Mouse (Mus musculus) cerebellum, adult 2 months (tissue): ENCODE results near the gene Rimbp2. TPM values are rescaled to one million over a fixed set of nuclear protein-coding genes. Genes with fewer than 3 reads are reported as not detected.
"Not testable (repeated sequence)": the region's sequence is repeated elsewhere in the genome, so short reads cannot be mapped to it uniquely, and the experiment has no call there.

Experiments
- DNase-seq, 2 experiments: peaks; one replicate each; pipeline ENCODE4 v3.0.0; 2021
- H3K27ac ChIP-seq: fragments of 200-500 bp; 2 replicates; pipeline ENCODE4 v1.5.1; 2012; ENCODE audit warnings: low read length, control low read depth, inconsistent platforms; ENCODE audit not compliant: insufficient read depth
- H3K27me3 ChIP-seq: fragments of 200-500 bp; 2 replicates; pipeline ENCODE4 v1.6.1; 2012; ENCODE audit warnings: inconsistent platforms, mild to moderate bottlenecking, low read length, moderate library complexity; ENCODE audit not compliant: control insufficient read depth, insufficient read depth
- H3K4me1 ChIP-seq: fragments of 200-500 bp; 2 replicates; pipeline ENCODE4 v1.6.1; 2011; ENCODE audit warnings: low read length; ENCODE audit not compliant: control insufficient read depth, insufficient read depth
- H3K4me3 ChIP-seq: fragments of 200-500 bp; replicated peaks from 2 replicates; pipeline ENCODE3; 2011; ENCODE audit warnings: mild to moderate bottlenecking, low read depth, low read length, control low read depth; ENCODE audit not compliant: insufficient read depth
- CTCF ChIP-seq: fragments of 200-500 bp; IDR thresholded peaks from 2 replicates; pipeline ENCODE4 v1.5.1; 2011; ENCODE audit warnings: low read depth, mild to moderate bottlenecking, control low read depth, low read length, moderate library complexity, borderline replicate concordance; ENCODE audit not compliant: insufficient read depth
- POLR2A ChIP-seq: fragments of 200-500 bp; IDR thresholded peaks from 2 replicates; pipeline ENCODE4 v1.6.1; 2011; ENCODE audit warnings: low read length, control low read depth, borderline replicate concordance; ENCODE audit not compliant: insufficient read depth
- WGBS: fragments of 180-500 bp; shearing (Covaris S2); methylation state at CpG from one replicate; pipeline ENCODE4 v1.1.7; 2018; 5-methylcytosine and 5-hydroxymethylcytosine counted together
- polyA plus RNA-seq: library from polyadenylated mRNA; depleted of rRNA; stranded (reverse); fragments of >200 nt; gene quantifications from 2 replicates; pipeline ENCODE4 v1.2.3, GENCODE M21; 2012

Gene Rimbp2
- polyA plus RNA-seq, 1 experiment, result 16.1 TPM

- Histone ChIP-seq H3K27ac (no peak overlapping the region), H3K4me3 (no peak overlapping the region), H3K4me1 (no peaks in the 10 kb centered on the region), H3K27me3 (peaks cover 1% of the 10 kb centered on the region; the same call in 1 of the 2 replicates)
- whole genome bisulfite sequencing, result 99% methylated on average over 7 of the region's 7 CpGs
- TF ChIP-seq POLR2A, result no peak
- no peak for TF ChIP-seq CTCF
- DNase-seq, result no peak
Observed at GRCm38 (mm10) chr5:128978957-128979356, 25.7 kb upstream of the Rimbp2 start.

GRCm38 (mm10) chr5:128977466-128977865, 24.2 kb upstream of the Rimbp2 start:
- H3K4me3 ChIP-seq, H3K4me1 ChIP-seq, DNase-seq, H3K27ac ChIP-seq, H3K27me3 ChIP-seq: not testable (repeated sequence)
- 88% methylated on average over 1 of the region's 1 CpGs for WGBS

- H3K4me1 ChIP-seq, result no peaks in the 10 kb centered on the region; the same call in 1 of the 2 replicates
Observed at GRCm38 (mm10) chr5:128976266-128976665, 23.0 kb upstream of the Rimbp2 start.

GRCm38 (mm10) chr5:128971298-128971697, 18.0 kb upstream of the Rimbp2 start:
- Histone ChIP-seq H3K4me1 (no peaks in the 10 kb centered on the region; the same call in 1 of the 2 replicates), H3K27ac (no peak overlapping the region), H3K27me3 (no peaks in the 10 kb centered on the region; the same call in 1 of the 2 replicates), H3K4me3 (no peak overlapping the region)
- WGBS, result 10% methylated on average over 14 of the region's 14 CpGs
- TF ChIP-seq CTCF, result peak; percentile 59; the same call in 1 of the 2 replicates
- no peak for TF ChIP-seq POLR2A
- peak; percentile 35 to 62 for DNase-seq

More at GRCm38 (mm10) chr5:128976266-128976665, 23.0 kb upstream of the Rimbp2 start:
- Histone ChIP-seq H3K4me3 (no peak overlapping the region), H3K27me3 (peaks cover 1% of the 10 kb centered on the region; the same call in 1 of the 2 replicates), H3K27ac (no peak overlapping the region)
- WGBS, result 12% methylated on average over 4 of the region's 4 CpGs
- DNase-seq, result no peak
- TF ChIP-seq CTCF (0 out of 2 replicates have a peak, but pooled peaks have one; percentile 15), POLR2A (no peak)

GRCm38 (mm10) chr5:128970878-128971277, 17.6 kb upstream of the Rimbp2 start:
- H3K27ac ChIP-seq, result no peak overlapping the region
- no peaks in the 10 kb centered on the region; the same call in 1 of the 2 replicates for H3K27me3 ChIP-seq
- no peak overlapping the region for H3K4me3 ChIP-seq
- 67% methylated on average over 10 of the region's 10 CpGs for WGBS
- TF ChIP-seq POLR2A, result no peak
- no peak for TF ChIP-seq CTCF
- DNase-seq, result no peak
- H3K4me1 ChIP-seq, result no peaks in the 10 kb centered on the region; the same call in 1 of the 2 replicates

GRCm38 (mm10) chr5:128964353-128964752, 11.1 kb upstream of the Rimbp2 start:
- no peaks in the 10 kb centered on the region for H3K4me1 ChIP-seq
- no peak overlapping the region for H3K27ac ChIP-seq
- peak; percentile 6; the same call in 1 of the 2 replicates for TF ChIP-seq CTCF
- no peak for TF ChIP-seq POLR2A
- no peak overlapping the region for H3K4me3 ChIP-seq
- WGBS, result 49% methylated on average over 4 of the region's 4 CpGs
- H3K27me3 ChIP-seq, result no peaks in the 10 kb centered on the region
- DNase-seq, result no peak

GRCm38 (mm10) chr5:128958916-128959315, 5.6 kb upstream of the Rimbp2 start:
- H3K27ac ChIP-seq, result no peak overlapping the region
- DNase-seq, result no peak
- no peak for TF ChIP-seq POLR2A
- TF ChIP-seq CTCF, result no peak
- 78% methylated on average over 3 of the region's 3 CpGs for WGBS
- H3K4me3 ChIP-seq, result no peak overlapping the region
- H3K27me3 ChIP-seq, result no peaks in the 10 kb centered on the region; the same call in 1 of the 2 replicates
- no peaks in the 10 kb centered on the region for H3K4me1 ChIP-seq

GRCm38 (mm10) chr5:128954371-128954770, 1.1 kb upstream of the Rimbp2 start:
- H3K4me3 ChIP-seq, H3K4me1 ChIP-seq, H3K27me3 ChIP-seq, DNase-seq, H3K27ac ChIP-seq: not testable (repeated sequence)
- WGBS, result 90% methylated on average over 5 of the region's 5 CpGs
